Mouse (Mus musculus): ENCODE results near the gene Zfp809. TPM values are rescaled to one million over a fixed set of nuclear protein-coding genes. Genes with fewer than 3 reads are reported as not detected.
A peak's percentile ranks its signal among the peaks of the same experiment; 100 is the strongest.

Zfp809 gene
- polyA plus RNA-seq, 1 experiment from 2014 or later = 20.9 TPM

GRCm38 (mm10) chr9:22229386-22230026, 4.0 kb downstream of the Zfp809 start:
- peaks cover 12% of the 10 kb centered on the region; the same call in 1 of the 2 replicates for H3K4me1 ChIP-seq

GRCm38 (mm10) chr9:22230061-22230460, 4.5 kb downstream of the Zfp809 start:
- Histone ChIP-seq H3K27ac (no peak overlapping the region), H3K9ac (no peak overlapping the region), H3K4me1 (peaks cover 10% of the 10 kb centered on the region; the same call in 1 of the 2 replicates), H3K4me3 (replicated peaks) (no peak overlapping the region), H3K36me3 (peaks cover 14% of the 10 kb centered on the region), H3K9me3 (replicated peaks) (no peaks in the 10 kb centered on the region), H3K27me3 (no peaks in the 10 kb centered on the region), H3K4me2 (no peak overlapping the region)
- ATAC-seq (replicated peaks; ENCODE audit: low FRiP score) = no peak
- WGBS = 94% methylated on average over 3 of the region's 3 CpGs

More at GRCm38 (mm10) chr9:22229386-22230026, 4.0 kb downstream of the Zfp809 start:
- H3K4me3 ChIP-seq (replicated peaks) = no peak overlapping the region
- ATAC-seq (replicated peaks; ENCODE audit: low FRiP score) = no peak
- WGBS = 93% methylated on average over 7 of the region's 7 CpGs
- no peak overlapping the region for H3K27ac ChIP-seq
- H3K9me3 ChIP-seq (replicated peaks) = no peaks in the 10 kb centered on the region
- peaks cover 11% of the 10 kb centered on the region for H3K36me3 ChIP-seq
- no peak overlapping the region for H3K4me2 ChIP-seq
- H3K9ac ChIP-seq = no peak overlapping the region
- no peaks in the 10 kb centered on the region for H3K27me3 ChIP-seq

- no peak overlapping the region for H3K9ac ChIP-seq
- ATAC-seq (replicated peaks; ENCODE audit: low FRiP score) = no peak
- H3K4me1 ChIP-seq = peaks cover 10% of the 10 kb centered on the region; the same call in 1 of the 2 replicates
- H3K27me3 ChIP-seq = no peaks in the 10 kb centered on the region
- no peak overlapping the region for H3K27ac ChIP-seq
- no peaks in the 10 kb centered on the region for H3K9me3 ChIP-seq (replicated peaks)
- no peak overlapping the region for H3K4me3 ChIP-seq (replicated peaks)
- H3K4me2 ChIP-seq = no peak overlapping the region
- H3K36me3 ChIP-seq = peaks cover 19% of the 10 kb centered on the region
Measured at GRCm38 (mm10) chr9:22230556-22230955, 5.0 kb downstream of the Zfp809 start.

- H3K4me1 ChIP-seq = no peaks in the 10 kb centered on the region
Measured at GRCm38 (mm10) chr9:22240001-22240400, 14.5 kb downstream of the Zfp809 start.

GRCm38 (mm10) chr9:22244242-22244641, 18.7 kb downstream of the Zfp809 start:
- no peak for ATAC-seq (replicated peaks; ENCODE audit: low FRiP score)
- H3K9ac ChIP-seq = no peak overlapping the region
- peaks cover 94% of the 10 kb centered on the region for H3K36me3 ChIP-seq
- no peak overlapping the region for H3K4me2 ChIP-seq
- peaks cover 17% of the 10 kb centered on the region for H3K9me3 ChIP-seq (replicated peaks)
- 94% methylated on average over 2 of the region's 2 CpGs for WGBS
- H3K4me3 ChIP-seq (replicated peaks) = no peak overlapping the region
- H3K27ac ChIP-seq = no peak overlapping the region
- H3K4me1 ChIP-seq = no peaks in the 10 kb centered on the region
- no peaks in the 10 kb centered on the region for H3K27me3 ChIP-seq

More at GRCm38 (mm10) chr9:22240001-22240400, 14.5 kb downstream of the Zfp809 start:
- Histone ChIP-seq H3K4me2 (no peak overlapping the region), H3K27ac (no peak overlapping the region), H3K9ac (no peak overlapping the region), H3K4me3 (replicated peaks) (no peak overlapping the region), H3K27me3 (no peaks in the 10 kb centered on the region), H3K9me3 (replicated peaks) (peaks cover 3% of the 10 kb centered on the region; the same call in 1 of the 2 replicates), H3K36me3 (peaks cover 96% of the 10 kb centered on the region)
- no peak for ATAC-seq (replicated peaks; ENCODE audit: low FRiP score)
- 95% methylated on average over 4 of the region's 4 CpGs for WGBS

DNA sequence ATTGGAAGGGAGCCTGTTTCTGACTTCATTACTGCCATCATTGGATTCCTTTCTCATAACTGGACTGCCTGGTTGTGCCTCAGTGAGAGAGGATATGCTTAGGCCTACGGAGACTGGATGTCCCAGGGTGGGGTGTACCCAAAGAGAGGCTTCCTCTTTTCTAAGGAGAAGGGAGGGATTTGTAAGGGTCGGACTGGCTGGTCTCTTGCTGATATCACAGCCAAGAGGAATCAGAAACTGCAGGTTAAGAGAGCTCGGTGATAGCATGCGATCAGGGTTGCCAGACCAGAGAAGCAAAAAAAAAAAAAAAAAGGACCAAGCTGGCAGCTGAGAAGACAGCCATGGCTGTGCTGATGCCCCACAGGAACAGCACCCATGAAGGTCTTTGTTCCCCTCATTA, 31.1 kb downstream of the Zfp809 start:
- Histone ChIP-seq H3K27ac (no peak overlapping the region), H3K36me3 (peaks cover 48% of the 10 kb centered on the region), H3K9me3 (replicated peaks) (peaks cover 8% of the 10 kb centered on the region; the same call in 1 of the 2 replicates), H3K4me2 (no peak overlapping the region), H3K27me3 (no peaks in the 10 kb centered on the region), H3K4me3 (replicated peaks) (no peak overlapping the region), H3K9ac (no peak overlapping the region), H3K4me1 (no peaks in the 10 kb centered on the region)
- no peak for ATAC-seq (replicated peaks; ENCODE audit: low FRiP score)
- 92% methylated on average over 4 of the region's 4 CpGs for WGBS

- no peaks in the 10 kb centered on the region for H3K4me1 ChIP-seq
- no peaks in the 10 kb centered on the region for H3K27me3 ChIP-seq
- WGBS = 84% methylated on average over 8 of the region's 8 CpGs
- peak overlapping the region; percentile 63 for H3K4me3 ChIP-seq (replicated peaks)
- H3K4me2 ChIP-seq = peak overlapping the region; percentile 69
- H3K9ac ChIP-seq = peak overlapping the region; percentile 61; the same call in 1 of the 2 replicates
- peaks cover 8% of the 10 kb centered on the region; the same call in 1 of the 2 replicates for H3K9me3 ChIP-seq (replicated peaks)
- no peak for ATAC-seq (replicated peaks; ENCODE audit: low FRiP score)
- H3K27ac ChIP-seq = no peak overlapping the region
- peaks cover 29% of the 10 kb centered on the region for H3K36me3 ChIP-seq
Measured at GRCm38 (mm10) chr9:22258784-22259183, 33.3 kb downstream of the Zfp809 start.

DNA sequence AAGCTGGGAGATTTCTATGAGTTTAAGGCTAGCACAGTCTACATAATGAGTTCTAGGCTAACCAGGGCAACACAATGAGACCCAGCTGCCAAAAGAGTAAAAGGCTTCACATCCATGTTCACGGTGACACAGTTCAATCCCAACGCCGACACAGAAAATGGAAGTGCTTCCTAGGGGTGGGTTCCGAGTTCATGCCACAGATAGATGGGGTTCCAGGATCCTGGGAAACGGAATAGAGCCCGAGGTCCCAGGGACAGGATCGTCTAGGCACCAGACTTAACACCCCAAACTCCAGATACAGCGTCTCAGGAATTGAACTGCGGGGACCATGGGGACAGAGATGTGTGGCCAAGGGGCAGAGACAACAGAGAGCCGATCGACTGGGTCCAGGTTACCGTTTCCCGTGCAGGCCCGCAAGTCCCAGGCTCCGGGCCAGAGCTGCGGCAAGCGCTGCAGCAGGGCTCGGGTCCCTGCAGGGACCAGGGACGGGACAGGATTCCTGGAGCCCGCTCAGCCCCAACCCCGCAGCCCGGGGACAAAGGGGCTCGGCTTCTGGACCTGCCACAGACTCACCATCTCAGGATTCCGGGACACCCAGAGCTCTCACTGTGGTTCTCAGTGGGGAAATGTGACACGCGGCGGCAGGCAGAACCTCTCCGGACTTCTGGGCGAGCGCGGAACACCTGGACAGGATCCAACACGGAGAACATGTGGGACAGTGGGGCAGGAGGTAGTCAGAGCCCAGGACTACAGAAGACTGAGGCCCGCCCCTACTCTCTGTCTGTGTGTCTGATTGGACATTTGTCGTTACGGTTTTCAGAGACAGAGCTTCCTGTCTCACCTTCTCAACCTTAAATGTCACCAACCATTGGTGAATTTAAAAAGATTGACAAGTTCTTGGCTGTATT, 33.9 kb downstream of the Zfp809 start, which contains the start of gene Zfp599:
Gene Zfp599 (minus strand): TSS at position 712 of the 908 bp plus-strand sequence.
- Histone ChIP-seq H3K27me3 (no peaks in the 10 kb centered on the region), H3K27ac (peak within 1 kb of the TSS; percentile 49), H3K4me2 (peak within 1 kb of the TSS; percentile 69), H3K4me3 (replicated peaks) (peak within 1 kb of the TSS; percentile 63), H3K9ac (peak within 1 kb of the TSS; percentile 61), H3K9me3 (replicated peaks) (peaks cover 5% of the 10 kb centered on the region; the same call in 1 of the 2 replicates), H3K36me3 (peaks cover 23% of the 10 kb centered on the region), H3K4me1 (no peaks in the 10 kb centered on the region)
- 2% methylated on average over 35 of the region's 35 CpGs for WGBS
- ATAC-seq (replicated peaks; ENCODE audit: low FRiP score) = peak; percentile 97

GRCm38 (mm10) chr9:22260092-22260422, 34.5 kb downstream of the Zfp809 start:
- Histone ChIP-seq H3K4me1 (no peaks in the 10 kb centered on the region), H3K9ac (no peak overlapping the region)
- 25% methylated on average over 3 of the region's 3 CpGs for WGBS

DNA sequence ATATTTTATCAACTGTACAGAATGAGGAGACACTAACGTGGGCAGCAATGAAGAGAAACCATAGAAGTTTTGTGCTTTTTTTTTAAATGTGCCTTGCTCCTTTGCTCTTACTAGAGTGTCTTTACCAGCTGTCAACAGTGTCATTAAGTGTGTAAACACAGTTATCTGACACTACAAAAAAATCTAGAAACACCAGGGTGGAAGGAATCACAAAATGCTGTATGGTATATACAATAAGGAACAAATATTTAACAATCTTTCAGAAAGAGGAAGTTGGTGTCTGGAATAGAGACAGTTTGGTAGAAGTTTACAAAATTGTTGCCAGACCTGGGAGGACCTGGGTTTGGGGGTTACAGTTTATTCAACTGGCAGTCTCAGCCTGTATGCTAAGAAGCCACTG, 36.1 kb downstream of the Zfp809 start:
- no peak overlapping the region for H3K27ac ChIP-seq
- H3K4me3 ChIP-seq (replicated peaks) = no peak overlapping the region
- H3K4me1 ChIP-seq = no peaks in the 10 kb centered on the region
- H3K36me3 ChIP-seq = peaks cover 8% of the 10 kb centered on the region
- peaks cover 8% of the 10 kb centered on the region; the same call in 1 of the 2 replicates for H3K9me3 ChIP-seq (replicated peaks)
- no peaks in the 10 kb centered on the region for H3K27me3 ChIP-seq
- no peak overlapping the region for H3K4me2 ChIP-seq
- no peak for ATAC-seq (replicated peaks; ENCODE audit: low FRiP score)
- no peak overlapping the region for H3K9ac ChIP-seq
- WGBS = 83% methylated on average over 1 of the region's 1 CpGs

More at GRCm38 (mm10) chr9:22260092-22260422, 34.5 kb downstream of the Zfp809 start:
- peaks cover 5% of the 10 kb centered on the region; the same call in 1 of the 2 replicates for H3K9me3 ChIP-seq (replicated peaks)
- H3K4me3 ChIP-seq (replicated peaks) = peak overlapping the region; percentile 63
- H3K27me3 ChIP-seq = no peaks in the 10 kb centered on the region
- H3K27ac ChIP-seq = no peak overlapping the region
- peak overlapping the region; percentile 69 for H3K4me2 ChIP-seq
- ATAC-seq (replicated peaks; ENCODE audit: low FRiP score) = no peak
- H3K36me3 ChIP-seq = peaks cover 23% of the 10 kb centered on the region

DNA sequence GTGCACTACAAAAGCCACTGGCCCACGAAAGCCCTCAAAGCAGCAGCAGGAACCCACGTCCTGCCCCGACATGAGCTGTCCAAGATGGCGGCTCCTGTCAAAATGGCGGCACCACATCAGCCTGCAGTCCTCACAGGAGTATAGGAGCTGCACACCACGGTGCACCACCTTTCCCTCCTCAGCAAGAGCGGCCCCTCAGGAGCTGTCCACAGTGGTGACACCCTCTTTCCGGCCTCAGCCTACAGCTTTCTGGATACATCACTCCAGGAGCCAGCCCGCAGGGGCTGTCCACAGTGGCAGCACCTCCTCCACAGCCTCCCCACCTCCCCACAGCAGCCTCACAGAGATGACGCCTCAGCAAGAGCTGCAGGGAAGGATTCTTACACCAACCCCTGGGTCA, 37.1 kb downstream of the Zfp809 start:
- 86% methylated on average over 10 of the region's 10 CpGs for WGBS

GRCm38 (mm10) chr9:22268886-22269285, 43.4 kb downstream of the Zfp809 start:
- H3K4me2 ChIP-seq = no peak overlapping the region
- no peaks in the 10 kb centered on the region for H3K4me1 ChIP-seq
- peaks cover 12% of the 10 kb centered on the region for H3K9me3 ChIP-seq (replicated peaks)
- no peak for ATAC-seq (replicated peaks; ENCODE audit: low FRiP score)
- H3K9ac ChIP-seq = no peak overlapping the region
- no peaks in the 10 kb centered on the region for H3K27me3 ChIP-seq
- 87% methylated on average over 1 of the region's 1 CpGs for WGBS
- H3K4me3 ChIP-seq (replicated peaks) = no peak overlapping the region
- peaks cover 8% of the 10 kb centered on the region for H3K36me3 ChIP-seq
- H3K27ac ChIP-seq = no peak overlapping the region

More for the DNA sequence above, 37.1 kb downstream of the Zfp809 start:
- no peak overlapping the region for H3K4me2 ChIP-seq
- no peak for ATAC-seq (replicated peaks; ENCODE audit: low FRiP score)
- no peak overlapping the region for H3K4me3 ChIP-seq (replicated peaks)
- H3K4me1 ChIP-seq = no peaks in the 10 kb centered on the region
- no peaks in the 10 kb centered on the region for H3K27me3 ChIP-seq
- no peak overlapping the region for H3K27ac ChIP-seq
- H3K9ac ChIP-seq = no peak overlapping the region
- H3K36me3 ChIP-seq = no peaks in the 10 kb centered on the region
- peaks cover 8% of the 10 kb centered on the region; the same call in 1 of the 2 replicates for H3K9me3 ChIP-seq (replicated peaks)

Measured in kidney, embryonic 15.5 days (tissue).